Mouse (Mus musculus) forebrain, postnatal 0 days (tissue): ENCODE measurements around the gene Wdr25. TPM values are rescaled to one million over a fixed set of nuclear protein-coding genes. Genes with fewer than 3 reads are reported as not detected.
A peak's percentile ranks its signal among the peaks of the same experiment; 100 is the strongest.

ENCODE experiments used
- ATAC-seq: fragments of 200-750 bp; cut with Nextera tagmentation; 2 replicates; pipeline ENCODE4 v1.8.0; 2017; ENCODE audit warnings: mild to moderate bottlenecking, moderate library complexity
- DNase-seq: peaks from one replicate; pipeline ENCODE4 v3.0.0-alpha.2; 2015
- H3K27ac ChIP-seq: fragments of 300-500 bp; sonication (generic); 2 replicates; pipeline ENCODE4 v1.5.1; 2014; ENCODE audit warnings: low read depth, mild to moderate bottlenecking, antibody characterized with exemption, low read length, moderate library complexity, mixed read lengths
- H3K27me3 ChIP-seq: fragments of 300-500 bp; sonication (generic); 2 replicates; pipeline ENCODE4 v1.6.1; 2014; ENCODE audit warnings: mild to moderate bottlenecking, low read length, mixed read lengths; ENCODE audit not compliant: insufficient read depth
- H3K36me3 ChIP-seq: fragments of 300-500 bp; sonication (generic); 2 replicates; pipeline ENCODE4 v1.6.1; 2014; ENCODE audit warnings: mild to moderate bottlenecking, moderate library complexity; ENCODE audit not compliant: insufficient read depth
- H3K4me1 ChIP-seq: fragments of 300-500 bp; sonication (generic); 2 replicates; pipeline ENCODE4 v1.6.1; 2014; ENCODE audit warnings: antibody characterized with exemption; ENCODE audit not compliant: insufficient read depth
- H3K4me2 ChIP-seq: fragments of 300-500 bp; sonication (generic); 2 replicates; pipeline ENCODE4 v1.6.1; 2014; ENCODE audit warnings: low read depth, mild to moderate bottlenecking, moderate library complexity
- H3K4me3 ChIP-seq: fragments of 300-500 bp; sonication (generic); 2 replicates; pipeline ENCODE4 v1.5.1; 2014; ENCODE audit warnings: low read depth, low read length, mixed read lengths
- H3K9ac ChIP-seq: fragments of 300-500 bp; sonication (generic); 2 replicates; pipeline ENCODE4 v1.6.1; 2014; ENCODE audit warnings: mild to moderate bottlenecking
- H3K9me3 ChIP-seq: fragments of 300-500 bp; sonication (generic); 2 replicates; pipeline ENCODE4 v1.6.1; 2016; ENCODE audit warnings: low read length
- CTCF ChIP-seq: sonication (generic); IDR thresholded peaks from 2 replicates; pipeline ENCODE4 v1.5.1; 2016; ENCODE audit warnings: antibody characterized with exemption, control low read depth, low read depth
- WGBS: fragments of 180-500 bp; shearing (Covaris S2); extraction: QIAGEN DNeasy Blood & Tissue Kit; methylation state at CpG from one replicate; pipeline ENCODE4 v1.1.7; 2014; 5-methylcytosine and 5-hydroxymethylcytosine counted together
- polyA plus RNA-seq: library from polyadenylated mRNA; unstranded; fragments of >200 nt; fragmentation: Nextera tagmentation; extraction: Ambion mirVana; gene quantifications from 2 replicates; pipeline ENCODE4 v1.2.1, GENCODE M21; 2015
- total RNA-seq: library from RNA; depleted of rRNA; stranded (reverse); fragments of >200 nt; gene quantifications from 2 replicates; pipeline ENCODE4 v1.2.3, GENCODE M21; 2014

Wdr25 gene
- total and polyA plus RNA-seq, 2 experiments from 2014 or later: 5.3 to 6.2 TPM

- Histone ChIP-seq H3K36me3 (no peaks in the 10 kb centered on the region; the same call in 1 of the 2 replicates), H3K9ac (no peak overlapping the region), H3K4me2 (no peak overlapping the region), H3K27me3 (no peaks in the 10 kb centered on the region), H3K4me3 (no peak overlapping the region), H3K9me3 (no peaks in the 10 kb centered on the region), H3K27ac (no peak overlapping the region), H3K4me1 (peaks cover 27% of the 10 kb centered on the region; the same call in 1 of the 2 replicates)
- 23% methylated on average over 9 of the region's 9 CpGs for WGBS
- no peak for ATAC-seq
- DNase-seq: no peak
- TF ChIP-seq CTCF: no peak
Measured at GRCm38 (mm10) chr12:108917509-108917908, 24.1 kb downstream of the Wdr25 start.

DNA sequence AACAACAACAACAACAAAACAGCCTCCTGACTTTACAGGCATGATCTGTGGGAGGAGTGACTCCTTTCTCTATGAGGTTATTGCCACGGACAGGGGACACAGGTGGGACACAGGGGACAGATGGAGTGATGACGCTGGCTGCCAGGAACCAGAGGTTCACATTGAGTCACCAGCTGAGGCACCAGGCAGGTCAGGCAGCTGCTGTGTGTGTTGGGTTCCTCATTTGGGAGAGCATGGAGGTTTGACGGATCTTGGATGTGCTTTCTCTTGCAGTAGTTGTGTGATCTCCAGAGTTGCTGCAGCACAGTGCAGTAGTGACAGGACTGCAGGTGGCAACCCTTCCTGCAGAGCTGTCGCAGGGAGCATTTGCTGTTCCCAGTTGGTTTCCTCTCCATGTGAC lies 25.3 kb downstream of the Wdr25 start:
- Histone ChIP-seq H3K36me3 (no peaks in the 10 kb centered on the region; the same call in 1 of the 2 replicates), H3K9ac (no peak overlapping the region), H3K9me3 (no peaks in the 10 kb centered on the region), H3K4me2 (no peak overlapping the region), H3K27ac (no peak overlapping the region), H3K4me3 (no peak overlapping the region), H3K4me1 (peaks cover 24% of the 10 kb centered on the region; the same call in 1 of the 2 replicates), H3K27me3 (no peaks in the 10 kb centered on the region)
- ATAC-seq: no peak
- TF ChIP-seq CTCF: no peak
- 72% methylated on average over 4 of the region's 4 CpGs for WGBS
- DNase-seq: no peak

DNA sequence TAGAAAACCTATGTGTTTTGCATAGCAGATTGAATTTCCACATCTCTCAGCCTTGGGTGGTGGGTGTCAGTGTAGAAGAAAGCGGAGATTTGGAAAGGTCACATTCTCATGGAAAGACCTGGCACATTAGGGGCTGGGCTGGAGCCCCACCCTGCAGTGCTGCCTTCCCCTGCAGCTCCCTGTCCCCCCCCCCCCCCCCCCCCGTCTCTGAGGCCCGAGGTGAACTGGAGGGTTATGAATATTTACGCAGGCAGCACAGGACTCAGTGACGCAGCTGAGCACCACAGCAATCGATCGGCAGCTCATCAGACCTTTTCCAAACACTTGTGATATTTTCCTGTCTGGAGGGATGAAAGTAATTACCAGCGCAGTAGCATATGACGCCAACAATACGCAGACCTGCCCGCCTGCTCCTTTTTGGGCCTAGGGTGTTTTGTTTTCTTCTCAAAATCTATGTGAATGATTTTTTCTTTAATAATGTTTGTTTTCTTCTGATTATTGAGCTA lies 33.2 kb downstream of the Wdr25 start:
- no peak overlapping the region for H3K4me2 ChIP-seq
- DNase-seq (no peak), ATAC-seq (no peak)
- H3K4me3 ChIP-seq: no peak overlapping the region
- WGBS: 49% methylated on average over 9 of the region's 11 CpGs
- H3K36me3 ChIP-seq: no peaks in the 10 kb centered on the region
- no peaks in the 10 kb centered on the region for H3K27me3 ChIP-seq
- H3K9me3 ChIP-seq: no peaks in the 10 kb centered on the region
- H3K4me1 ChIP-seq: no peaks in the 10 kb centered on the region
- no peak overlapping the region for H3K27ac ChIP-seq
- TF ChIP-seq CTCF: no peak
- no peak overlapping the region for H3K9ac ChIP-seq

DNA sequence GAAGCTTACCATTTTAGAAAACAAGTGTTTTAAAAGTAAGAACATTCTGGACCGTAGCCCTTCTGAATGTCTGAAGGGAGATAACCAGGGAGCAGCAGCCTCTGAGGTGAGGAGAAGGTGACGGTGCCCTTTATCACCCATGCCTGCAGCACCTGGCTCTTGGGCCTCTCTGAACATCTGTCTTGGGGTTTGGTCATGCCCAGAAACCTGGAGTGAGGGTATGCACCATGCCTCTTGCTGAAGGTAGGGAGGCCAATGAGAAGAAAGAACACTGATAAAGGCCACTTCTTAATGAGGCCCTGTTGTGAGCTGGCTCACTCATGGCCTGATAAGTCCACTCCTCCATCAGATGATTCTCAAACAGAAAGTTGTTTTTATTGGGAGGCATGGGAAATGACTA lies 34.8 kb downstream of the Wdr25 start:
- Histone ChIP-seq H3K4me3 (no peak overlapping the region), H3K4me1 (no peaks in the 10 kb centered on the region), H3K4me2 (no peak overlapping the region), H3K36me3 (no peaks in the 10 kb centered on the region), H3K9me3 (no peaks in the 10 kb centered on the region), H3K9ac (no peak overlapping the region), H3K27me3 (no peaks in the 10 kb centered on the region), H3K27ac (no peak overlapping the region)
- no peak for DNase-seq
- ATAC-seq: no peak
- TF ChIP-seq CTCF: no peak
- WGBS: 90% methylated on average over 2 of the region's 2 CpGs

- DNase-seq (no peak), ATAC-seq (peak; percentile 48; the same call in 1 of the 2 replicates)
- no peak for TF ChIP-seq CTCF
- no peak overlapping the region for H3K4me2 ChIP-seq
- H3K36me3 ChIP-seq: no peaks in the 10 kb centered on the region; the same call in 1 of the 2 replicates
- no peaks in the 10 kb centered on the region for H3K4me1 ChIP-seq
- 56% methylated on average over 3 of the region's 3 CpGs for WGBS
- no peaks in the 10 kb centered on the region for H3K9me3 ChIP-seq
- H3K27ac ChIP-seq: no peak overlapping the region
- H3K9ac ChIP-seq: no peak overlapping the region
- no peaks in the 10 kb centered on the region for H3K27me3 ChIP-seq
- no peak overlapping the region for H3K4me3 ChIP-seq
Measured at GRCm38 (mm10) chr12:108929475-108929874, 36.0 kb downstream of the Wdr25 start.

GRCm38 (mm10) chr12:108931341-108932053 lies 38.1 kb downstream of the Wdr25 start:
- no peaks in the 10 kb centered on the region; the same call in 1 of the 2 replicates for H3K36me3 ChIP-seq
- TF ChIP-seq CTCF: no peak
- no peak overlapping the region for H3K9ac ChIP-seq
- ATAC-seq: no peak
- H3K4me1 ChIP-seq: no peaks in the 10 kb centered on the region
- no peak overlapping the region for H3K4me2 ChIP-seq
- no peak overlapping the region for H3K4me3 ChIP-seq
- H3K9me3 ChIP-seq: no peaks in the 10 kb centered on the region
- no peak for DNase-seq
- no peaks in the 10 kb centered on the region for H3K27me3 ChIP-seq
- H3K27ac ChIP-seq: no peak overlapping the region
- 80% methylated on average over 7 of the region's 7 CpGs for WGBS

DNA sequence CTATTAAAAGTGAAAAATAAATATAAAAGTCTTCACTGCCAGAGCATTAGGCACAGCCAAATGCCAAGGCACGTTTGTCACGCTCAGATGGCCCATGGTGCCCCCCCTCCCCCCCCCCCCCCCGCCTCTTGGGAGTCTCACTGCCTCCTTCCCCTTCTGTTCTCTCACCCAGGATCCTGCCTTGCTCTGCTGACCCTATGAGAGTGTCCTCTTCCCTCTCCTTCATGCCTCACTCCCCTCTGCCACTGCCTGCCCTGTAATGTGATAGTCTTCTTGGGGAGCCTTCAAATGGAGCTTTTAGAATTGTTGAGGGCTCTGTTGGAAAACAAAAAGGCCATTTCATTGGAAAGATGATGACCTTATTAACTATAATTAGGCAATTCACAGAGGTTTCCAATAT lies 38.7 kb downstream of the Wdr25 start:
- H3K36me3 ChIP-seq: no peaks in the 10 kb centered on the region; the same call in 1 of the 2 replicates
- no peaks in the 10 kb centered on the region for H3K9me3 ChIP-seq
- no peak overlapping the region for H3K4me3 ChIP-seq
- H3K4me1 ChIP-seq: no peaks in the 10 kb centered on the region
- DNase-seq: no peak
- no peak for TF ChIP-seq CTCF
- ATAC-seq: no peak
- H3K27me3 ChIP-seq: no peaks in the 10 kb centered on the region
- no peak overlapping the region for H3K4me2 ChIP-seq
- no peak overlapping the region for H3K27ac ChIP-seq
- 37% methylated on average over 3 of the region's 3 CpGs for WGBS
- H3K9ac ChIP-seq: no peak overlapping the region
